Mouse (Mus musculus) lung, postnatal 0 days (tissue): Measurements from ENCODE around the gene Uvrag.

Source experiments
- CTCF ChIP-seq: IDR thresholded peaks from 2 replicates; pipeline ENCODE4 v1.5.1; 2016; ENCODE audit warnings: antibody characterized with exemption, mild to moderate bottlenecking
- EP300 ChIP-seq: IDR thresholded peaks from 2 replicates; pipeline ENCODE4 v1.6.1; 2016; ENCODE audit warnings: antibody characterized with exemption, mild to moderate bottlenecking, control low read depth

GRCm38 (mm10) chr7:99133811-99134402 is 7.0 kb downstream of the Uvrag start:
- no peak for TF ChIP-seq CTCF
- TF ChIP-seq EP300: 0 out of 2 replicates have a peak, but pooled peaks have one; percentile 35
